Mouse (Mus musculus): ENCODE data around the gene Fbxw21. TPM values are rescaled to one million over a fixed set of nuclear protein-coding genes. Genes with fewer than 3 reads are reported as not detected.

Fbxw21 gene
- polyA plus RNA-seq, 1 experiment from 2014 or later: not detected

- H3K4me1 ChIP-seq (replicated peaks; ENCODE audit: control insufficient read depth, insufficient read depth, low read length): no peaks in the 10 kb centered on the region; the same call in 1 of the 2 replicates
- WGBS: 87% methylated on average over 20 of the region's 20 CpGs
These were observed 61.4 kb downstream of the Fbxw21 start for GRCm38 (mm10) chr9:109100307-109100928.

GRCm38 (mm10) chr9:109098969-109099368, 62.9 kb downstream of the Fbxw21 start:
- Histone ChIP-seq H3K36me3 (ENCODE audit: control insufficient read depth, insufficient read depth) (peaks cover 3% of the 10 kb centered on the region; the same call in 1 of the 2 replicates), H3K4me3 (ENCODE audit: low read depth, low read length) (no peak overlapping the region), H3K9me3 (ENCODE audit: control insufficient read depth) (no peaks in the 10 kb centered on the region), H3K27ac (ENCODE audit: low read depth, low read length) (no peak overlapping the region), H3K4me1 (replicated peaks; ENCODE audit: control insufficient read depth, insufficient read depth, low read length) (peaks cover 5% of the 10 kb centered on the region; the same call in 1 of the 2 replicates), H3K9ac (ENCODE audit: low read depth, low read length) (no peak overlapping the region), H3K4me2 (replicated peaks; ENCODE audit: low read depth) (no peak overlapping the region), H3K27me3 (replicated peaks; ENCODE audit: control insufficient read depth, insufficient read depth, low read length) (no peaks in the 10 kb centered on the region)
- ATAC-seq: no peak
- 30% methylated on average over 6 of the region's 6 CpGs for WGBS
- TF ChIP-seq CTCF (IDR thresholded peaks at IDR 0.05; ENCODE audit: low read depth): no peak

More at GRCm38 (mm10) chr9:109100307-109100928, 61.4 kb downstream of the Fbxw21 start:
- no peak for ATAC-seq
- no peak for TF ChIP-seq CTCF (IDR thresholded peaks at IDR 0.05; ENCODE audit: low read depth)
- Histone ChIP-seq H3K27me3 (replicated peaks; ENCODE audit: control insufficient read depth, insufficient read depth, low read length) (no peaks in the 10 kb centered on the region), H3K9me3 (ENCODE audit: control insufficient read depth) (no peaks in the 10 kb centered on the region), H3K4me3 (ENCODE audit: low read depth, low read length) (no peak overlapping the region), H3K4me2 (replicated peaks; ENCODE audit: low read depth) (no peak overlapping the region), H3K9ac (ENCODE audit: low read depth, low read length) (no peak overlapping the region), H3K27ac (ENCODE audit: low read depth, low read length) (no peak overlapping the region), H3K36me3 (ENCODE audit: control insufficient read depth, insufficient read depth) (peaks cover 6% of the 10 kb centered on the region; the same call in 1 of the 2 replicates)

GRCm38 (mm10) chr9:109098366-109098765, 63.5 kb downstream of the Fbxw21 start:
- no peak for ATAC-seq
- H3K9ac ChIP-seq (ENCODE audit: low read depth, low read length): no peak overlapping the region
- 80% methylated on average over 8 of the region's 8 CpGs for WGBS
- no peak for TF ChIP-seq CTCF (IDR thresholded peaks at IDR 0.05; ENCODE audit: low read depth)
- H3K27ac ChIP-seq (ENCODE audit: low read depth, low read length): no peak overlapping the region
- H3K4me1 ChIP-seq (replicated peaks; ENCODE audit: control insufficient read depth, insufficient read depth, low read length): peaks cover 6% of the 10 kb centered on the region; the same call in 1 of the 2 replicates
- H3K36me3 ChIP-seq (ENCODE audit: control insufficient read depth, insufficient read depth): peaks cover 3% of the 10 kb centered on the region; the same call in 1 of the 2 replicates
- H3K4me3 ChIP-seq (ENCODE audit: low read depth, low read length): no peak overlapping the region
- H3K4me2 ChIP-seq (replicated peaks; ENCODE audit: low read depth): no peak overlapping the region
- no peaks in the 10 kb centered on the region for H3K9me3 ChIP-seq (ENCODE audit: control insufficient read depth)
- no peaks in the 10 kb centered on the region for H3K27me3 ChIP-seq (replicated peaks; ENCODE audit: control insufficient read depth, insufficient read depth, low read length)

GRCm38 (mm10) chr9:109097831-109098230, 64.0 kb downstream of the Fbxw21 start:
- Histone ChIP-seq H3K9me3 (ENCODE audit: control insufficient read depth) (no peaks in the 10 kb centered on the region), H3K4me1 (replicated peaks; ENCODE audit: control insufficient read depth, insufficient read depth, low read length) (peaks cover 6% of the 10 kb centered on the region; the same call in 1 of the 2 replicates), H3K4me3 (ENCODE audit: low read depth, low read length) (no peak overlapping the region), H3K36me3 (ENCODE audit: control insufficient read depth, insufficient read depth) (peaks cover 3% of the 10 kb centered on the region; the same call in 1 of the 2 replicates), H3K9ac (ENCODE audit: low read depth, low read length) (no peak overlapping the region), H3K4me2 (replicated peaks; ENCODE audit: low read depth) (0 out of 2 replicates have a peak overlapping the region, but pooled peaks have one; percentile 9), H3K27ac (ENCODE audit: low read depth, low read length) (no peak overlapping the region), H3K27me3 (replicated peaks; ENCODE audit: control insufficient read depth, insufficient read depth, low read length) (no peaks in the 10 kb centered on the region)
- WGBS: 59% methylated on average over 5 of the region's 5 CpGs
- TF ChIP-seq CTCF (IDR thresholded peaks at IDR 0.05; ENCODE audit: low read depth): no peak
- ATAC-seq: no peak

- H3K4me2 ChIP-seq (replicated peaks; ENCODE audit: low read depth): 0 out of 2 replicates have a peak overlapping the region, but pooled peaks have one; percentile 98
- 40% methylated on average over 6 of the region's 6 CpGs for WGBS
- no peak overlapping the region for H3K9ac ChIP-seq (ENCODE audit: low read depth, low read length)
- H3K9me3 ChIP-seq (ENCODE audit: control insufficient read depth): no peaks in the 10 kb centered on the region
- H3K4me3 ChIP-seq (ENCODE audit: low read depth, low read length): no peak overlapping the region
- peaks cover 3% of the 10 kb centered on the region; the same call in 1 of the 2 replicates for H3K36me3 ChIP-seq (ENCODE audit: control insufficient read depth, insufficient read depth)
- H3K27ac ChIP-seq (ENCODE audit: low read depth, low read length): no peak overlapping the region; the same call in 1 of the 2 replicates
- H3K27me3 ChIP-seq (replicated peaks; ENCODE audit: control insufficient read depth, insufficient read depth, low read length): no peaks in the 10 kb centered on the region
- ATAC-seq: no peak
- H3K4me1 ChIP-seq (replicated peaks; ENCODE audit: control insufficient read depth, insufficient read depth, low read length): peaks cover 6% of the 10 kb centered on the region; the same call in 1 of the 2 replicates
- TF ChIP-seq CTCF (IDR thresholded peaks at IDR 0.05; ENCODE audit: low read depth): no peak
These were observed 64.5 kb downstream of the Fbxw21 start for GRCm38 (mm10) chr9:109097291-109097690.

GRCm38 (mm10) chr9:109096856-109097255, 65.0 kb downstream of the Fbxw21 start:
- ATAC-seq: no peak
- H3K4me3 ChIP-seq (ENCODE audit: low read depth, low read length): no peak overlapping the region
- H3K9ac ChIP-seq (ENCODE audit: low read depth, low read length): no peak overlapping the region
- peaks cover 5% of the 10 kb centered on the region for H3K36me3 ChIP-seq (ENCODE audit: control insufficient read depth, insufficient read depth)
- no peak for TF ChIP-seq CTCF (IDR thresholded peaks at IDR 0.05; ENCODE audit: low read depth)
- no peak overlapping the region for H3K27ac ChIP-seq (ENCODE audit: low read depth, low read length)
- peak overlapping the region; percentile 98 for H3K4me2 ChIP-seq (replicated peaks; ENCODE audit: low read depth)
- WGBS: 43% methylated on average over 6 of the region's 6 CpGs
- peaks cover 6% of the 10 kb centered on the region; the same call in 1 of the 2 replicates for H3K4me1 ChIP-seq (replicated peaks; ENCODE audit: control insufficient read depth, insufficient read depth, low read length)
- no peaks in the 10 kb centered on the region for H3K27me3 ChIP-seq (replicated peaks; ENCODE audit: control insufficient read depth, insufficient read depth, low read length)
- no peaks in the 10 kb centered on the region for H3K9me3 ChIP-seq (ENCODE audit: control insufficient read depth)

Data from intestine, postnatal 0 days (tissue).